12 mouse cellular contexts compared by ENCODE assay signal in the genomic region with DNA sequence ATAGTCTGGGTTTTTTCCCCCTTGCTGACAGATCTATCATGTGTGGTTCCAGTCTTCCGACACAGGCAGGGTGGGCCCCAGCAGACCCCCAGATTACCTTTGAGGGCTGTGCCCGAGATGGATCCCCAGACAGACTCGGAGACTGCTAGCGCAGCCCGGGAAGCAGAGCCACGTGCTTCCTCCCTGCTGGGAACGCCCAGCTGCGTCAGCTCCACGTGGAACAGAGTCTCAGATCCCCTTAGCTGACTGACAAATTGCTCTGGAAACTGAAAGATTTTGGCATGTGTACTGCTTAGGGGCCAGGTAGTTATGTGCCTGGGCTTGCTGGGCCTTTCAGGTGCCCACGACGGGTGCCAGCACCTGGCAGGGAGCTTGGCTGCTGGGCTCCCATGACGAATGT. TPM values are rescaled to one million over a fixed set of nuclear protein-coding genes. Genes with fewer than 3 reads are reported as not detected.
DNase-seq lines count a peak whose midpoint lies in the region; ATAC-seq lines count a peak whose summit lies in the region.
"Had no signal": no experiment of that assay in that cellular context is flagged by ENCODE, and none has a peak within 500 bp of the region (broad histone marks: within the 10 kb centered on the region; RNA-seq: fewer than 3 reads in every experiment).

No protein-coding gene starts in this region.

- H3K27me3 ChIP-seq in forebrain, embryonic 10.5 days (ENCODE audit: poor library complexity, severe bottlenecking) = no peaks in the 10 kb centered on the region
- H3K27me3 ChIP-seq in forebrain, embryonic 11.5 days (ENCODE audit: control insufficient read depth, insufficient read depth, low read length) = no peaks in the 10 kb centered on the region
- H3K27me3 ChIP-seq in neural tube, embryonic 13.5 days = no peaks in the 10 kb centered on the region
- H3K27me3 ChIP-seq in forebrain, embryonic 13.5 days = no peaks in the 10 kb centered on the region
- no peaks in the 10 kb centered on the region for H3K27me3 ChIP-seq in liver, embryonic 15.5 days
- H3K27me3 ChIP-seq: stomach, embryonic 15.5 days had no signal

- H3K4me2 ChIP-seq in forebrain, embryonic 11.5 days (ENCODE audit: low read depth, low read length, severe bottlenecking) = no peak overlapping the region
- no peak overlapping the region for H3K4me2 ChIP-seq in neural tube, embryonic 13.5 days
- no peak overlapping the region for H3K4me2 ChIP-seq in forebrain, embryonic 13.5 days
- peak overlapping the region; percentile 15; the same call in 1 of the 2 replicates for H3K4me2 ChIP-seq in liver, embryonic 15.5 days
- H3K4me2 ChIP-seq: stomach, embryonic 15.5 days had no signal

- H3K9me3 ChIP-seq in forebrain, embryonic 10.5 days = no peaks in the 10 kb centered on the region
- H3K9me3 ChIP-seq in forebrain, embryonic 11.5 days (ENCODE audit: control insufficient read depth, low read length) = no peaks in the 10 kb centered on the region
- H3K9me3 ChIP-seq in neural tube, embryonic 13.5 days = no peaks in the 10 kb centered on the region
- H3K9me3 ChIP-seq in forebrain, embryonic 13.5 days (replicated peaks) = no peaks in the 10 kb centered on the region
- H3K9me3 ChIP-seq in liver, embryonic 15.5 days (replicated peaks) = no peaks in the 10 kb centered on the region
- H3K9me3 ChIP-seq: stomach, embryonic 15.5 days had no signal

- peaks cover 36% of the 10 kb centered on the region for H3K36me3 ChIP-seq in forebrain, embryonic 10.5 days (replicated peaks)
- no peaks in the 10 kb centered on the region; the same call in 1 of the 2 replicates for H3K36me3 ChIP-seq in forebrain, embryonic 11.5 days (ENCODE audit: control insufficient read depth, insufficient read depth, low read length)
- H3K36me3 ChIP-seq in neural tube, embryonic 13.5 days = peaks cover 32% of the 10 kb centered on the region
- H3K36me3 ChIP-seq in forebrain, embryonic 13.5 days (ENCODE audit: poor library complexity, severe bottlenecking) = peaks cover 7% of the 10 kb centered on the region; the same call in 1 of the 2 replicates
- no peaks in the 10 kb centered on the region for H3K36me3 ChIP-seq in liver, embryonic 15.5 days (replicated peaks)

- peak overlapping the region; percentile 72 for H3K27ac ChIP-seq in forebrain, embryonic 10.5 days
- H3K27ac ChIP-seq in forebrain, embryonic 11.5 days (ENCODE audit: low read depth, low read length) = no peak overlapping the region
- peak overlapping the region; percentile 71 for H3K27ac ChIP-seq in neural tube, embryonic 13.5 days (replicated peaks)
- peak overlapping the region; percentile 86 for H3K27ac ChIP-seq in forebrain, embryonic 13.5 days
- 0 out of 2 replicates have a peak overlapping the region, but pooled peaks have one; percentile 20 for H3K27ac ChIP-seq in liver, embryonic 15.5 days (replicated peaks)
- H3K27ac ChIP-seq: stomach, embryonic 15.5 days had no signal

- ATAC-seq in forebrain, embryonic 11.5 days (replicated peaks; ENCODE audit: low FRiP score) = no peak
- no peak for ATAC-seq in neural tube, embryonic 13.5 days (ENCODE audit: low read depth)
- ATAC-seq in forebrain, embryonic 13.5 days = no peak; the same call in 1 of the 2 replicates
- ATAC-seq in liver, embryonic 15.5 days (ENCODE audit: insufficient read depth) = no peak
- ATAC-seq: inflammation-experienced regulatory T-cells, adult 6 months had no signal

- DNase-seq in forebrain, embryonic 10.5 days (ENCODE audit: extremely low spot score, low spot score) = no peak
- no peak for DNase-seq in forebrain, embryonic 11.5 days (ENCODE audit: low spot score)
- DNase-seq in neural tube, embryonic 10.5 days (ENCODE audit: extremely low spot score, low spot score) = no peak
- DNase-seq in kidney, adult 9 months = no peak
- DNase-seq in lung, postnatal 10 days = no peak
- DNase-seq: layer of hippocampus, postnatal 36 days; lung, postnatal 4 days had no signal

- WGBS in forebrain, embryonic 10.5 days = 85% methylated on average over 12 of the region's 12 CpGs
- WGBS in forebrain, embryonic 11.5 days = 83% methylated on average over 12 of the region's 12 CpGs
- 48% methylated on average over 12 of the region's 12 CpGs for WGBS in neural tube, embryonic 13.5 days
- WGBS in forebrain, embryonic 13.5 days = 57% methylated on average over 12 of the region's 12 CpGs
- WGBS in liver, embryonic 15.5 days (ENCODE audit: insufficient replicate concordance) = 58% methylated on average over 12 of the region's 12 CpGs

- peaks cover 25% of the 10 kb centered on the region for H3K4me1 ChIP-seq in forebrain, embryonic 10.5 days
- H3K4me1 ChIP-seq in forebrain, embryonic 11.5 days (replicated peaks; ENCODE audit: control insufficient read depth, insufficient read depth, low read length) = peaks cover 2% of the 10 kb centered on the region; the same call in 1 of the 2 replicates
- H3K4me1 ChIP-seq in neural tube, embryonic 13.5 days (replicated peaks) = peaks cover 32% of the 10 kb centered on the region
- H3K4me1 ChIP-seq in forebrain, embryonic 13.5 days = peaks cover 44% of the 10 kb centered on the region
- peaks cover 70% of the 10 kb centered on the region for H3K4me1 ChIP-seq in liver, embryonic 15.5 days (replicated peaks)
- H3K4me1 ChIP-seq: stomach, embryonic 15.5 days had no signal

- no peak overlapping the region for H3K4me3 ChIP-seq in forebrain, embryonic 10.5 days
- H3K4me3 ChIP-seq in forebrain, embryonic 11.5 days (ENCODE audit: low read depth, low read length) = no peak overlapping the region
- no peak overlapping the region for H3K4me3 ChIP-seq in neural tube, embryonic 13.5 days
- H3K4me3 ChIP-seq in forebrain, embryonic 13.5 days = no peak overlapping the region
- no peak overlapping the region for H3K4me3 ChIP-seq in liver, embryonic 15.5 days (replicated peaks)
- H3K4me3 ChIP-seq: stomach, embryonic 15.5 days had no signal

- no peak overlapping the region for H3K9ac ChIP-seq in forebrain, embryonic 11.5 days (ENCODE audit: low read length)
- peak overlapping the region; percentile 34; the same call in 1 of the 2 replicates for H3K9ac ChIP-seq in neural tube, embryonic 13.5 days
- H3K9ac ChIP-seq in forebrain, embryonic 13.5 days = 0 out of 2 replicates have a peak overlapping the region, but pooled peaks have one; percentile 50
- no peak overlapping the region for H3K9ac ChIP-seq in liver, embryonic 15.5 days
- H3K9ac ChIP-seq: stomach, embryonic 15.5 days had no signal

RNA-seq across cellular contexts. Expression of a gene that starts 38.0 kb away (rescaled TPM):
- polyA plus RNA-seq in forebrain, embryonic 10.5 days (2016; fragmentation: Nextera tagmentation; extraction: Ambion mirVana) = 39.1 and 42.7 TPM in 2 replicates
- 76.0 and 88.3 TPM in 2 replicates for polyA plus RNA-seq in forebrain, embryonic 11.5 days (2014; fragmentation: Nextera tagmentation; extraction: Ambion mirVana)
- 175 and 176 TPM in 2 replicates for polyA plus RNA-seq in neural tube, embryonic 13.5 days (2015; fragmentation: Nextera tagmentation; extraction: Ambion mirVana)
- polyA plus RNA-seq in forebrain, embryonic 13.5 days (2015; fragmentation: Nextera tagmentation; extraction: Ambion mirVana) = 165 and 182 TPM in 2 replicates
- polyA plus RNA-seq in liver, embryonic 15.5 days (2015; fragmentation: Nextera tagmentation; extraction: Ambion mirVana) = 1.7 and 2.3 TPM in 2 replicates

RNA-seq across cellular contexts. Expression of a gene that starts 52.6 kb away (rescaled TPM):
- polyA plus RNA-seq in forebrain, embryonic 10.5 days (2016; fragmentation: Nextera tagmentation; extraction: Ambion mirVana) = 7.4 and 8.7 TPM in 2 replicates
- 12.5 and 13.3 TPM in 2 replicates for polyA plus RNA-seq in forebrain, embryonic 11.5 days (2014; fragmentation: Nextera tagmentation; extraction: Ambion mirVana)
- polyA plus RNA-seq in neural tube, embryonic 13.5 days (2015; fragmentation: Nextera tagmentation; extraction: Ambion mirVana) = 24.8 and 28.4 TPM in 2 replicates
- 14.9 and 17.2 TPM in 2 replicates for polyA plus RNA-seq in forebrain, embryonic 13.5 days (2015; fragmentation: Nextera tagmentation; extraction: Ambion mirVana)
- polyA plus RNA-seq in liver, embryonic 15.5 days (2015; fragmentation: Nextera tagmentation; extraction: Ambion mirVana) = 2.2 and 2.7 TPM in 2 replicates
- polyA plus RNA-seq: inflammation-experienced regulatory T-cells, adult 6 months had no signal

Comparison
In these comparisons a context has a peak if more than half of its experiments do, and no peak if none do; other contexts are left out.
1. H3K9ac ChIP-seq: peak in neural tube, embryonic 13.5 days (single experiment) and forebrain, embryonic 13.5 days (single experiment); none in forebrain, embryonic 11.5 days (single experiment) and liver, embryonic 15.5 days (single experiment).
2. RNA of a gene that starts 38.0 kb away (polyA plus RNA-seq): 175 to 176 TPM in neural tube, embryonic 13.5 days, 165 to 182 TPM in forebrain, embryonic 13.5 days, 76.0 to 88.3 TPM in forebrain, embryonic 11.5 days and 39.1 to 42.7 TPM in forebrain, embryonic 10.5 days; 1.7 to 2.3 TPM in liver, embryonic 15.5 days; every median in the first group is over 10 times any median in the second.